Mouse (Mus musculus): ENCODE measurements around the gene Casz1.

- TF ChIP-seq CTCF (IDR thresholded peaks at IDR 0.05) (no peak), EP300 (IDR thresholded peaks at IDR 0.05) (no peak)
Measured at GRCm38 (mm10) chr4:148804780-148805160, 541 bp downstream of the Casz1 start.
